Mouse (Mus musculus): ENCODE measurements around the gene Slc39a1.

Gene Slc39a1

GRCm38 (mm10) chr3:90294651-90295050, 46.7 kb downstream of the Slc39a1 start:
- no peak for DNase-seq (ENCODE audit: low spot score in 2 of 2)
